Mouse (Mus musculus) testis, postnatal 10 days (tissue): ENCODE data around the gene Styxl1.
A peak's percentile ranks its signal among the peaks of the same experiment; 100 is the strongest.

Source experiments
- DNase-seq: peaks from one replicate; pipeline ENCODE4 v3.0.0; 2021; ENCODE audit warnings: low spot score

Styxl1 gene

DNA sequence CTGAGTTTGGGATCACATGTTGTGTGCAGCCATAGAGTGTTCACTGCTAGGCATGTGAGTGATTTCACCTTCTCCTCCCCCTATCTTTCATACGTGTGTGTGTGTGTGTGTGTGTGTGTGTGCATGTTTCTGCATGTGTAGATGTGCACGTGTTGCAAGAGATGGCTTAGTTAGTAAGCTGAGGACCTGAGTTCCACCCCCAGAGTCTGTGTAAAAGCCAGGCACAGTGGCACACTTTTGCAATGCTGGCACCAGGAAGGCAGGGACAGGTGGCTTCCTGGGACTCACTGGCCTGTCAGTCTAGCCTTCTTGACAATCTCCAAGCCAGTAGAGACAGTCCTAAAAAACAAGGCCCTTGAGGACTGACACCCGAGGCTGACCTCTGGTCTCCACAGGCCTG lies 13.2 kb downstream of the Styxl1 start:
- DNase-seq = no peak

DNA sequence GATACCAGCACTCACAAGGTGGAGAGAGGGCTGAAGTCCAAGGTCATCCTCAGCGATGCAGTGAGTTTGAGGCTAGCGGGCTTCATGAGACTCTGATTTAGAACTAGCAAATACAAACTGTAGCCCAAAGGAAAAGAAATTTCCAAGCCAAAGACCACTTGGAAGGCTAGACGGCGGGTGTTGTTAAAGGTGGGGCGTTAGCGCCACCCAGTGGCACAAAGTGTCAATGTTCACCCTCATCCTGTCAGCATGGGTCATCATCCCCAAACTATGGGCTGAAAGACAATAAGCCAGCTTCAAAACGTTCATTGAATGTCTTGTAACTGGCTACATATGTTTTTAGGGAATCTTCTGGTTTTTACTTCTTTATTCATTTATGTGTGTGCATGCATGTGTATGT lies 14.7 kb downstream of the Styxl1 start:
- DNase-seq = peak; percentile 85

- no peak for DNase-seq
Observed at GRCm38 (mm10) chr5:135761881-135762280, 16.3 kb downstream of the Styxl1 start.

DNA sequence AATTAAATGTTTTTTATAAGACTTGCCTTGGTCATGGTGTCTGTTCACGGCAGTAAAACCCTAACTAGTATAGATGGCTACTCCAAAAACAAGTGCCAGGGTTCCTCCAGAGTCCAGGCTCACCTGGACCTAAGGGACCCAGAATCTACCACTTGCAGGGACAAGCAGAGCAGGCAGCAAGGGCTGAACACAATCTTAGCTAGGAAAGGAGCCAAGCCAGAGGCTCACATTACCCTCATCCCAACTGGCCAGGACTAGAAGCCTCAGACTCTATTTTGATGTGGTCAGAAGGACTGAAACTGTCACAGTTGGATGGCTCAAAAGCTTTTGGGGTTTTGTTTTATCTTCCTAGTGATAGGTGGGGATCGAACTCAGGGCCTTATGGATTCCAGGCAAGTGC lies 26.6 kb downstream of the Styxl1 start:
- DNase-seq = no peak

- no peak for DNase-seq
Observed at GRCm38 (mm10) chr5:135751041-135751440, 27.1 kb downstream of the Styxl1 start.

DNA sequence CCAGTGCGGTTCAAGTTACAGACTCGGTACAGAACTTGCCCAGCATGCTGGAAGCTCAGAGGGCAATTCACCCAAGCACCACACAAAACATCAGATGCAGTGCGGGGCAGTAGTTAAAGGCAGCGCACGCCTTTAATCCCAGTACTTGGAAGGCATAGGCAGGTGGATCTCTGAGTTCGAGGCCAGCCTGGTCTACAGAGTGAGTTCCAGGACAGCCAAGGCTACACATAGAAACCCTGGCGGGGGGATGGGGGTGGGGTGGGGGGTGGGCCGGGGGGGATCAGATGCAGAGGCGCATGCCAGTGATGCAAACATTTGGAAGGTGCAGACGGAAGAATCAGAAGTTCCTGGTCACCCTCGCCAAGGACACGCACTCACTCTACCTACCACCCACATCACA lies 33.4 kb downstream of the Styxl1 start:
- no peak for DNase-seq

DNA sequence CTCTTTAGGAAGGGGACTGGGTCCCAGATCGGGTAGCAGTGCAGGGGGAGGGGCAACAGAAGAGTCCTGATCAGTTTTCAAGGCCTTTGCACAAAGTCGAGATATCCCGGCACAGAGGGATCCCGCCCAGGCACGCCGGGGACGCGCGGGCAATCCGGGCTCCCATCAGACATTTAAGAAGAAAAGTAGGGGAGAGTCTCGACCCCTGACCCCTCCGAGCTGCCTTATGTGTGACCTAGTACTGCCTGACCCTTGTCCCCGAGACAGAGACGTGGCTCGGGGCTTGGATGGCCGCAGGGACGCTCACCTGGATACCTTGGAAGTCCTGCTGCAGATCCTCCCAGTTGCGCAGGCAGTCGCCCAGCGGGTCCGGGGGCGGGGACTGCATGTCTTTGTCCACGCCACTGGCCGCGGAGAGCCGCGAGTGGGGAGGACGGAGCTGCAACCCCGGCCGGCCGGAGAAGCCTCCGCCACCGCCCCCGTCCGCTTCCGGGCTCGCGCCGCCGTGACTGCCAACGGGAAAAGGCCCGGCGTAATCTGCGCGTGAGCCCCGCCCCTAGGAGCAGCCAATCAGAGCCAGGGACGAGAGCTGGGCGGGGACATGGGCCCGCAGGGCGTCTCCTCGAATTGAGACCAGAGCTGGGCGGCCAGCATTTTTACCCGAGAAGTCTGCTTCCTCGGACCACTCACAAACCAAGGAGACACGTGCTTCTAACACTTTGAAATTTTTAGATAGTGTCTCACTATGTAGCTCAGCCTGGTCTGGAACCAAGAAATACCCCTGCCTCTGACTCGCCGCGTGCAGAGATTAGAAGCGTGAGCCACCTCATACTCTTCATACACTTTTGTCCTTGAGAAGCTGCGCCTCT lies 34.2 kb downstream of the Styxl1 start, which contains the start of gene Tmem120a:
Gene Tmem120a, minus strand, starts transcription at position 708 of the 869 bp plus-strand sequence.
- peak; percentile 97 for DNase-seq

- peak; percentile 68 for DNase-seq
Observed at GRCm38 (mm10) chr5:135742941-135743740, 35.0 kb downstream of the Styxl1 start.

DNA sequence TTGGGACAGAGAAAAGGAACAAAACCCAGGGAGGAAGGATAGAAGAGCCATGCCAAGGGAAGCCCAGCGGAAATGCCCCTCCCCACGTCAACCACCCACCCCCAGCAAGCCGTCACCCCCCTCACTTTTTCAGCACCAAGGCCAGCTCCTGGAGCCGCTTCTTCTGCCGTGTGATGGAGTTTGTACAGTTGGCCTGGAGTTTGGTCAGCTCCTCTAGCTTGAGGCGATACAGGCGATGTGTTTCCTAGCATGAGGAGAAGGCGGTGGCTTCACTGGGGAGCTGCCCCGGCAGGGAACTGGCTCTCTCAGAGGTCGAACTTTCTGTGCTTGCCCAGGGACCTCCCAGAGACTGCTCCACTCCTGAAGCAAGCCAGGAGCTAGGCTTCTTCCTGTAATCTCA lies 36.0 kb downstream of the Styxl1 start:
- DNase-seq = peak; percentile 63

DNA sequence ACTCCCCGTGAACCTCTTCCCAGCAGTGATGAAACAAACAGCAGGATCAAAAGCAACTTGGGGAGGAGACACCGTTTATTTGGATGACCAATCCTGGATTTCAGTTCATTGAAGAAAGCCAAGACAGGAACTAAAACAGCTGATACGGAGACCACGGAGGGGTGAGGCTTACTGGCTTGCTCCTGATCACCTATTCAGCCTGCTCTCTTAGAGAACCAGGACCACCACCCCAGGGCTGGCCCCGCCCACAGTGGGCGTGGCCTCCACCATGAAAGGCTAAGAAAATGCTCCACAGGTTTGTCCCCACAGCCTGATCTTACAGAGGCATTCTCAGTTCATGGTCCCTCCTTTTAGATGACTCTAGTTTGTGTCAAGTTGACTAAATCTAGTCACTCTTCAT lies 39.9 kb downstream of the Styxl1 start:
- no peak for DNase-seq

DNA sequence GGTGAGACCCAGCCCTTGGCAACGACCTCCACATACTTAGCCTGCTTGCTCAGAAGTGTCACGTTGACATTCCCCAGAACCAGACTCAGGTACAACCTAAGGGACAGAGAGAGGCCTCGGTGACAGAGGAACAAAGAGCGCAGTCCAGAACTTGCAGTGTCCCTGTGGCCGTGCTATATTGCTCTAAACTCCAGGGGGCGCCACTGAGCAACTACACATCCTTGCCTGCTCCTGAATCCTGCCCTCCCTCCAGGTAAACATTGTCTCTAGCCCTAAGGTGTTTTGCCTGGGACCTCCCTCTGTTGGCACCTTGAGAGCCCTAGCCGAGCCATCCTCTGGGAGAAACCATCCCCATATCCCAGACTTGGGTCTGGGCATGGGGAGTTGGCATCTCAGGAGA lies 41.0 kb downstream of the Styxl1 start:
- DNase-seq = no peak

DNA sequence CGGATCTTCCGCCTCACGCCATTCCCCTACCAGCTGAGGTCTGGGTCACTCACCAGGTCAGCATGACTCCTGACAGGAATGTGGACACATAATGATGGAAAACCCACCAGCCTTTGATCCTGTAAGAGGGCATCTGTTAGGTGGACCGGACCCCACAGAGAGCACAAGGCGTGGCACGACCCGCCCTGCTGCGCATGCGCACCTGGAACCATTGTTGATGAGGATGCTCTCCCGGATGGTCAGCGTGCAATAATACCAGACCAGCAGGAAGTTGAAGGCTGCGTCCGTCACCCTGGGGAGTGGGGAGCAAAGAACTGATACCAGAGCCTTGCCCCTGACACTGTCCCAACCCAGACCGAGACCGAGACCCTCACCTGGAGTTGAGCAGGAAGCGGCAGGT lies 41.6 kb downstream of the Styxl1 start:
- no peak for DNase-seq

DNA sequence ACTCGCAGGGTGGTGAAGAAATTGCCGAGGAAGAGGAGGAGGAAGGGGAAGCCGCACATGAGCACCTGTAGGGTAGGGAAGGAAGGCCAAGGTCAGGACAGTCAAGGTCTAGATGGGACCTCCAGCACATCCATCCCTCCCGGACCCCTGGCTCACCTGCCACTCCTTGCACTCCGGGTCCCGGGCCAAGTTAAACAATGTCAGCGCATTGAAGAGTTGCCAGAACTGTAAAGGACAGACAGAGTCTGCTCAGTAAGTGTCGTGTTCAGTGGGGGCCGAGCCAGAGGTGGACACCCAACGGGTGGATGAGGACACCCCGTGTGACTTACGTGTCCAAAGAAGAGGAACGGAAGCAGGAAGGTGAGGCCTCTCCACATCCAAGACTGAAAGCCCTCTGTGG lies 42.4 kb downstream of the Styxl1 start:
- DNase-seq = no peak

- DNase-seq = no peak
Observed at GRCm38 (mm10) chr5:135734057-135734680, 44.0 kb downstream of the Styxl1 start.

DNA sequence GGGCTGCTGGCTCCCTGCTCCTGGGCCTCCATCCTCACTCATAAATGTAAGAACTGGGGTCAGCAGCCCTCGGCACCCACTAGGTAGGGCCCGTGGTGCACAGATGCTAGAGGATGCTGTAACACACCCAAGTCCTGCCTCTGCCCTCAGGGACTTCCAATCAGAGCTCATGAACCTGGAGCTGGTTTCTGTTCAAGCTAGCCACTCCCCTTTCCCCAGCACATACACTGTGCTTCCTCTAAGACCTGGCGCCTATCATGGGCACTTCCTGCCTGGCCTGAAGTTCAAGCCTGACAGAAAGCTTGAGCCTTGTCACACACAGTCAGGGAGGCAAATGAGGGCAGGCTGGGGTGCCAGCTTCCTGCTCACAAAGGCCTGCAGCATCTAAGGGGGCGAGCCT lies 45.1 kb downstream of the Styxl1 start:
- no peak for DNase-seq

DNA sequence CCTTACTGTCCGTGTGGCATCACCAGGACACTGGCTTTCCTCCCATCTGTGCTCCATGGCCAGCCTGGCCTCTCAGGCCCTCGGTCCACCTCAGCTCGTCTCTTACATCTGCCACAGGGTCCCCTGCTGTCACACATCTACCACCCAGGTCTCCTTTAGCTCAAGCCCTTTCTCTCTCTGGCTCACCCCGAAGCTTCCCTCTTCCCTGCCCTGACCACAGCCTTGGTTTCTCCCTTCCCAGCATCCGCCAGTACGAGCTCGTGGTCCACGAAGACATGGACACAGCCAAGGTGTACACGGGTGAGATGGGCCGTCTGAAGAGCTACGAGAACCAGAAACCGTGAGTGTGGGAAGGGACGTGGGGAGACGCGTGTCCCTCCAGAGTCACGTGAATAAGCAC lies 46.9 kb downstream of the Styxl1 start:
- DNase-seq = no peak

GRCm38 (mm10) chr5:135730916-135731315 lies 47.3 kb downstream of the Styxl1 start:
- no peak for DNase-seq

- no peak for DNase-seq
Observed at GRCm38 (mm10) chr5:135730278-135730677, 47.9 kb downstream of the Styxl1 start.

DNA sequence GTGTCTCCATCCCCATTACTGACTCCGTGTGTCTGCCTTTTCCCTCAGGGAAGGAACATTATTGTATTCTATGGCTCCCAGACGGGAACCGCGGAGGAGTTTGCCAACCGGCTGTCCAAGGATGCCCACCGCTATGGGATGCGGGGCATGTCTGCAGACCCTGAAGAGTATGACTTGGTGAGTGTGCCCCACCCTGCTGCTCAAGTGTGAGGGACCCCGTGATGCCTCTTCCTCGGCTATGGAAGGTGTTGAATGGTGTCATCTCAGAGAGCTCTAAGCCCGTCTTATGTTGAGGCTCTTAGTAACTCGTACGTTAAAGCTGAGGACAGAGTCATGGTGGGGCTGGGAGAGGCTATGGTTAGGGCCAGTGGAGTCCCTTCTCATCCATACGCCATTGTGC lies 48.8 kb downstream of the Styxl1 start:
- DNase-seq = no peak

- no peak for DNase-seq
Observed at GRCm38 (mm10) chr5:135728361-135728760, 49.8 kb downstream of the Styxl1 start.

DNA sequence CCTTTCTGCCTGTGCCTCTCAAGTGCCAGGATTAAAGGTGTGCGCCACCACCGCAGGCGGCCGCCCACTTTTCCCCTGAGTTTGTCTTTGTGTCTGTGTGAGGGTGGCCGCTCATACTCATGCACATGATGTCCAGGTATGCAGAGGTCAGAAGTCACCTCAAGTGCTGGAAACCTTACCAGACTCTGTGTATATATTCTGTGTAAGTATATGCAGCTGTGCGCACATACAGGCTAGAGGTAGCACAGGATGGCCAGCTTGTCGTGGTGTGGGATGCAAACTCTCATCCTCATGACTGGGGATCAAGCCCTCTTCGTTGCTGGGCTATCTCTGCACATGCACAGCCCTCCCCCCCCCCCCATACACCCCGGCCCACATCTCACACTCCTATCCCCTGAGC lies 50.3 kb downstream of the Styxl1 start:
- DNase-seq = no peak

- DNase-seq = no peak
Observed at GRCm38 (mm10) chr5:135726641-135727346, 51.4 kb downstream of the Styxl1 start.
